11 mouse cellular contexts compared by ENCODE assay signal in the genomic region with DNA sequence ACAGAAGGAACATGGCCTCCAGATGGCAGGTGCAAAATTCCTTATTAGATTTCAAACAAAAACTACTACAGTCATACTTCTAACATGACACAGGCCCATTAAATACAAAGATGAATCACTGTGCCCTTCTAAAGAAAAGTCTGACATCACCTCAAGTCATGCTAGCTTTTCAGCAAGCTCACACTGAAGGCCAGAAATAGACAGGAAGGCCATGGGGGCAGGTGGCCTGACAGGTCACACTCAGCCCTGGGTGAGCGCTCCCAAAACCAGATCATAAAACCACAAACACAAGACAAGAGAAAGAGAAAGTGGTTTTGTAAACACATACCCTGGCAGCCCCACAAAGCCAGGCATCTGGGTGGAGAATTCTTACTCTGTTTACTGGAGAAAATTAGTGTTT. TPM values are rescaled to one million over a fixed set of nuclear protein-coding genes. Genes with fewer than 3 reads are reported as not detected.
DNase-seq lines count a peak whose midpoint lies in the region; ATAC-seq and TF ChIP-seq lines count a peak whose summit lies in the region.
"Had no signal": no experiment of that assay in that cellular context is flagged by ENCODE, and none has a peak within 500 bp of the region (broad histone marks: within the 10 kb centered on the region; RNA-seq: fewer than 3 reads in every experiment).

No protein-coding gene starts in this region.

- no peaks in the 10 kb centered on the region for H3K79me2 ChIP-seq in CH12.LX (replicated peaks; ENCODE audit: control insufficient read depth, extremely low read depth, insufficient read depth, poor library complexity, severe bottlenecking)

- peaks cover 48% of the 10 kb centered on the region for H3K4me1 ChIP-seq in liver, postnatal 0 days (ENCODE audit: insufficient read depth)
- H3K4me1 ChIP-seq in CH12.LX (ENCODE audit: control insufficient read depth in 1 of 2, insufficient read depth in 2 of 2): peaks cover 0 to 83% of the 10 kb centered on the region in 2 experiments; a peak in 2 of 4 replicates
- H3K4me1 ChIP-seq: neural tube, embryonic 12.5 days had no signal

- TF ChIP-seq RAD21 in CH12.LX (IDR thresholded peaks at IDR 0.05; ENCODE audit: low read depth, low read length): no peak

- 33% methylated on average over 1 of the region's 1 CpGs for WGBS in liver, postnatal 0 days (ENCODE audit: insufficient replicate concordance)

- peaks cover 14% of the 10 kb centered on the region for H3K36me3 ChIP-seq in liver, postnatal 0 days (replicated peaks; ENCODE audit: insufficient read depth, low read length)
- peaks cover 0 to 22% of the 10 kb centered on the region in 2 experiments for H3K36me3 ChIP-seq in CH12.LX (replicated peaks in 1 of 2; ENCODE audit: control insufficient read depth in 1 of 2, insufficient read depth in 1 of 2, low read length in 1 of 2)

- H3K9me3 ChIP-seq in liver, postnatal 0 days (ENCODE audit: low read length): no peaks in the 10 kb centered on the region
- H3K9me3 ChIP-seq in CH12.LX (replicated peaks; ENCODE audit: low read length): peaks cover 10% of the 10 kb centered on the region
- H3K9me3 ChIP-seq: neural tube, embryonic 12.5 days had no signal

- ATAC-seq in liver, postnatal 0 days: no peak

- no peaks in the 10 kb centered on the region for H3K27me3 ChIP-seq in liver, postnatal 0 days (ENCODE audit: insufficient read depth, low read length)
- no peaks in the 10 kb centered on the region for H3K27me3 ChIP-seq in CH12.LX (replicated peaks)
- H3K27me3 ChIP-seq: neural tube, embryonic 12.5 days had no signal

- H3K27ac ChIP-seq in liver, postnatal 0 days (ENCODE audit: low read depth): peak overlapping the region; percentile 24; the same call in 1 of the 2 replicates
- no peak overlapping the region for H3K27ac ChIP-seq in CH12.LX (ENCODE audit: insufficient read depth, low read depth)
- H3K27ac ChIP-seq: neural tube, embryonic 12.5 days had no signal

- no peak overlapping the region for H3K9ac ChIP-seq in liver, postnatal 0 days (replicated peaks)
- no peak overlapping the region for H3K9ac ChIP-seq in CH12.LX (ENCODE audit: insufficient read depth, low read depth)
- H3K9ac ChIP-seq: lung, embryonic 14.5 days; neural tube, embryonic 12.5 days had no signal

- DNase-seq in liver, postnatal 0 days: no peak
- DNase-seq in liver (no peak), CH12.LX (ENCODE audit: extremely low read depth) (peak; percentile 85)
- peak; percentile 62 to 66 for DNase-seq in adrenal gland, postnatal 36 days
- peak; percentile 60 to 69 for DNase-seq in natural killer cell, adult 2 months (ENCODE audit: low spot score in 2 of 2)
- no peak for DNase-seq in cerebellum, adult 18-20 months
- no peak for DNase-seq in embryo, embryonic 9.5 days (ENCODE audit: extremely low spot score)
- DNase-seq: cerebellum, postnatal 10 days; kidney, postnatal 10 days; lung, embryonic 14.5 days had no signal

- TF ChIP-seq CTCF in liver, postnatal 0 days (IDR thresholded peaks at IDR 0.05; ENCODE audit: low read depth): no peak
- TF ChIP-seq CTCF in CH12.LX (conservative IDR thresholded peaks at IDR 0.05 in 1 of 2, IDR thresholded peaks at IDR 0.05 in 1 of 2; ENCODE audit: low read depth in 2 of 2, low read length in 2 of 2): no peak

- no peak overlapping the region for H3K4me2 ChIP-seq in liver, postnatal 0 days (ENCODE audit: low read depth, low read length)
- no peak overlapping the region for H3K4me2 ChIP-seq in CH12.LX (ENCODE audit: insufficient read depth, low read depth, poor library complexity, severe bottlenecking)
- H3K4me2 ChIP-seq: lung, embryonic 14.5 days; neural tube, embryonic 12.5 days had no signal

- TF ChIP-seq POLR2A in CH12.LX (IDR thresholded peaks at IDR 0.05; ENCODE audit: low read depth, low read length): no peak

- TF ChIP-seq EP300 in liver, postnatal 0 days (IDR thresholded peaks at IDR 0.05; ENCODE audit: low read depth): no peak
- peak; percentile 65 for TF ChIP-seq EP300 in CH12.LX (IDR thresholded peaks at IDR 0.05; ENCODE audit: low read length)

- dilution Hi-C loops in CH12.LX (cut with MboI; ENCODE audit: extremely low pct_ligation_motif_present, extremely low pct_unique_long_range_greater_than_20kb, low sequenced_read_pairs): no loop called here

- in situ Hi-C loops in CH12.LX (cut with MboI; ENCODE audit: low pct_ligation_motif_present, low pct_unique_long_range_greater_than_20kb, low sequenced_read_pairs): no loop called here

- no peak overlapping the region for H3K4me3 ChIP-seq in liver, postnatal 0 days (ENCODE audit: low read depth, low read length)
- H3K4me3 ChIP-seq in CH12.LX (replicated peaks in 1 of 3; ENCODE audit: low read depth in 2 of 3, low read length in 2 of 3, poor library complexity in 1 of 3): no peak overlapping the region
- H3K4me3 ChIP-seq: neural tube, embryonic 12.5 days had no signal

TF ChIP-seq in CH12.LX, 34 proteins besides CTCF, POLR2A, EP300 and RAD21:
- TF ChIP-seq MEF2A (IDR thresholded peaks at IDR 0.05; ENCODE audit: borderline replicate concordance, low read depth, low read length): peak; percentile 93
- TF ChIP-seq ETS1 (conservative IDR thresholded peaks at IDR 0.05; ENCODE audit: low read depth, low read length): peak; percentile 96
- TF ChIP-seq CHD2 (IDR thresholded peaks at IDR 0.05; ENCODE audit: low read length): no peak
- TF ChIP-seq BHLHE40 (IDR thresholded peaks at IDR 0.05; ENCODE audit: low read depth, low read length): peak; percentile 93
- TF ChIP-seq MAFK (IDR thresholded peaks at IDR 0.05; ENCODE audit: insufficient replicate concordance, low read length): 0 out of 2 replicates have a peak, but pooled peaks have one; percentile 32
- peak; percentile 61; the same call in 1 of the 2 replicates for TF ChIP-seq TCF12 (IDR thresholded peaks at IDR 0.05; ENCODE audit: low read depth, low read length)
- no peak for TF ChIP-seq ELF1 (IDR thresholded peaks at IDR 0.05; ENCODE audit: low read depth, low read length)
- no peak for TF ChIP-seq USF2 (conservative IDR thresholded peaks at IDR 0.05; ENCODE audit: low read depth, low read length)
- TF ChIP-seq UBTF (IDR thresholded peaks at IDR 0.05; ENCODE audit: low read depth, low read length): no peak
- TF ChIP-seq KAT2A (IDR thresholded peaks at IDR 0.05; ENCODE audit: insufficient replicate concordance, low read length): no peak
- no peak for TF ChIP-seq NELFE (IDR thresholded peaks at IDR 0.05; ENCODE audit: low read depth, low read length)

RNA-seq across cellular contexts. Expression of a gene that starts 32.3 kb away (rescaled TPM):
- 28.9 and 31.3 TPM in 2 replicates for polyA plus RNA-seq in liver, postnatal 0 days (2015; fragmentation: Nextera tagmentation; extraction: Ambion mirVana)
- 1.6 and 2.1 TPM in 2 replicates for total RNA-seq in CH12.LX (2012; rRNA removed)
- total RNA-seq in CH12.LX (2014; rRNA removed): 3.0 and 3.9 TPM in 2 replicates
- 3.2 and 4.6 TPM in 2 replicates for polyA plus RNA-seq in CH12.LX (2012; ENCODE audit: insufficient read length, low read depth)
- 100 to 1,000 TPM; 134 to 182 TPM for total RNA-seq in adrenal gland, postnatal 36 days (2021)

Comparison
In these comparisons a context has a peak if more than half of its experiments do, and no peak if none do; other contexts are left out.
1. DNase-seq: peak in CH12.LX (single experiment), adrenal gland, postnatal 36 days (2 of 2) and natural killer cell, adult 2 months (2 of 2); none in liver, postnatal 0 days (single experiment), liver (single experiment), cerebellum, adult 18-20 months (0 of 2) and embryo, embryonic 9.5 days (single experiment).
2. RNA of a gene that starts 32.3 kb away (total RNA-seq): 134 to 182 TPM in adrenal gland, postnatal 36 days; 1.6 to 3.9 TPM in CH12.LX; every median in the first group is over 10 times any median in the second.